Mouse (Mus musculus): ENCODE data around the gene Fam98c. TPM values are rescaled to one million over a fixed set of nuclear protein-coding genes. Genes with fewer than 3 reads are reported as not detected.
A peak's percentile ranks its signal among the peaks of the same experiment; 100 is the strongest.

Gene Fam98c
- total RNA-seq, 4 experiments from 2014 or later, result 34.8 to 36.2 (median 35.5) TPM

DNA sequence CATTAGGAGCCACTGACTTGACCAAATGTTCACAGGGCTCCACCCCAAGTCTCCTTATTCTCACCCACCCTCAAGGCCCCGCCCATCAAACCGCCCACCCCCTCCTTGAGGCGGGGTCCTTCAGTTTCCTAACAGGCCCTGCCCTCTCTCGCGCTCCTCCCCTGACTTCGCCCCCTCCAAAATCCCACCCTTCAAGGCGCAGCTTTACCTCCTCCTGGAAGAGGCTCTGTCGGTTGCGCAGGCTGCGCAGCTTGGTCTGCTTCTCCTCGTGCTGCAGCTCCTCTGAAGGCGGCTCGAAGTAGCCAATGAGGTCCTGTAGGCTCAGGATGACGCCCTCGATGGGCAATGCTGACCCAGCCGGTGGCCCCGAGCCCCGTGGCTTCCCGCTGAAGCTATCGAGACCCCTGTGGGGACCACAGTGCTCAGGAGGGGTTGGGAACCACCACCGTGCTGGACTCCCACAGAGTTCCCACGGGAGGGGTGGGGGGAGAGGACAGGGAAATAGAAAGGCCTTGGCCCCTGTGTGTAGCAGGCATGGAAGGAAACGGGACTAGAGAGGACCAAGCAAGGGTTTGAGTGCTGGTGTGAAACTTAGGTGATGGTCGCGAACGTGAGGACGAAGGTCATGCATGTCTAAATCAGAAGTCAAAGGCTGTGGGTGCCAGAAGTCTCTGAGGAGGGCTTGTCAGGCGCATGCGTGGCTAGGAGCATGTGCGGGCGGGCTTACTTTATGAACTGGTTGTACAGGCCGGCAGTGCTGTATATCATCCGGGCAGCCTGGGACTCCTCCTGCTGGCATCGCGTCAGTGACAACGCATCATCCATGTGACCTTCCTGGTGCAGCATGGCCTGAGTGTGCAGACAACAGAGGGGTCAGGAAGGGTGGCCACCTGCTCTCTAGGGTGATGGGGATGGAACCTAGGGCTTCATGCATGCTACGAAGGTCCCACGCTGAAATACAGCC lies 46.8 kb downstream of the Fam98c start:
- DNase-seq (ENCODE audit: low spot score in 2 of 2), result peak; percentile 11 to 21

Other genes starting within 250 kb of the Fam98c start
- 100 to 1,000 TPM; 161 to 178 (median 177) TPM for gene Actn4, start 193.9 kb downstream of the Fam98c start, total RNA-seq (2022)
- 100 to 1,000 TPM; 197 to 208 (median 204) TPM for gene Eif3k, start 174.4 kb downstream of the Fam98c start, total RNA-seq (2022)
- 1 to 10 TPM in 3 of 4 experiments, under 1 TPM in 1; 0.99 to 3.7 (median 2.1) TPM for gene Map4k1, start 174.2 kb downstream of the Fam98c start, total RNA-seq (2022)
- 10 to 100 TPM in 1 of 4 experiments, 1 to 10 TPM in 3; 7.0 to 10.5 (median 9.2) TPM for gene Ryr1, start 31.1 kb downstream of the Fam98c start, total RNA-seq (2022)
- gene Rasgrp4, start 21.4 kb downstream of the Fam98c start, total RNA-seq (2022), result 1 to 10 TPM in 2 of 4 experiments, under 1 TPM in 2; 0.68 to 1.3 (median 1.1) TPM
- gene Ggn, start 14.0 kb upstream of the Fam98c start, total RNA-seq (2022), result 1 to 10 TPM in 1 of 4 experiments, under 1 TPM in 3; 0.54 to 1.7 (median 0.67) TPM
- gene Spred3, start 14.2 kb upstream of the Fam98c start, total RNA-seq (2022), result 10 to 100 TPM; 30.7 to 39.6 (median 38.9) TPM
- 100 to 1,000 TPM; 118 to 137 (median 127) TPM for gene Psmd8, start 24.5 kb upstream of the Fam98c start, total RNA-seq (2022)
- gene Catsperg1, start 57.8 kb upstream of the Fam98c start, total RNA-seq (2022), result 1 to 10 TPM; 1.1 to 1.7 (median 1.4) TPM
- 1 to 10 TPM; 2.6 to 5.0 (median 3.8) TPM for gene Kcnk6, start 76.3 kb upstream of the Fam98c start, total RNA-seq (2022)
- 10 to 100 TPM; 50.5 to 55.8 (median 53.6) TPM for gene Yif1b, start 82.1 kb upstream of the Fam98c start, total RNA-seq (2022)
- gene 2200002D01Rik, start 92.2 kb upstream of the Fam98c start, total RNA-seq (2022), result not detected
- 10 to 100 TPM; 27.9 to 38.2 (median 33.0) TPM for gene Spint2, start 125.7 kb upstream of the Fam98c start, total RNA-seq (2022)
- 10 to 100 TPM; 35.3 to 41.0 (median 39.8) TPM for gene Ppp1r14a, start 133.1 kb upstream of the Fam98c start, total RNA-seq (2022)
- 100 to 1,000 TPM in 2 of 4 experiments, 10 to 100 TPM in 2; 87.4 to 112 (median 99.7) TPM for gene Dpf1, start 147.7 kb upstream of the Fam98c start, total RNA-seq (2022)